Mouse (Mus musculus): ENCODE results near the gene Fasn. TPM values are rescaled to one million over a fixed set of nuclear protein-coding genes. Genes with fewer than 3 reads are reported as not detected.

Fasn gene
- polyA plus RNA-seq (2014; fragmentation: Illumina TruSeq; extraction: RNeasy Lipid Tissue Mini Kit (QIAGEN cat#74804); ENCODE audit: low read depth, low replicate concordance), result 426 TPM

GRCm38 (mm10) chr11:120823956-120824786, at the start of gene Fasn:
TSS of gene Fasn (minus strand) at chr11:120824547.

GRCm38 (mm10) chr11:120795756-120796613, 28.4 kb downstream of the Fasn start, which contains the start of gene Dus1l:
TSS of gene Dus1l (minus strand) at chr11:120796403.

GRCm38 (mm10) chr11:120784064-120784791, 40.1 kb downstream of the Fasn start, which contains the start of the genes Rfng and Gps1:
TSS of gene Rfng (minus strand) at chr11:120784207.
TSS of gene Gps1 (plus strand) at chr11:120784272.

GRCm38 (mm10) chr11:120762672-120763041, 61.7 kb downstream of the Fasn start, which contains the start of gene Hmga1b:
TSS of gene Hmga1b (plus strand) at chr11:120762794.

Other genes starting within 250 kb of the Fasn start
- 356 TPM for gene Arhgdia, start 242.9 kb downstream of the Fasn start, polyA plus RNA-seq (2014; fragmentation: Illumina TruSeq; extraction: RNeasy Lipid Tissue Mini Kit (QIAGEN cat#74804); ENCODE audit: low read depth, low replicate concordance)
- gene Alyref, start 226.2 kb downstream of the Fasn start, polyA plus RNA-seq (2014; fragmentation: Illumina TruSeq; extraction: RNeasy Lipid Tissue Mini Kit (QIAGEN cat#74804); ENCODE audit: low read depth, low replicate concordance), result 39.4 TPM
- 47.3 TPM for gene Anapc11, start 226.1 kb downstream of the Fasn start, polyA plus RNA-seq (2014; fragmentation: Illumina TruSeq; extraction: RNeasy Lipid Tissue Mini Kit (QIAGEN cat#74804); ENCODE audit: low read depth, low replicate concordance)
- gene Npb, start 216.1 kb downstream of the Fasn start, polyA plus RNA-seq (2014; fragmentation: Illumina TruSeq; extraction: RNeasy Lipid Tissue Mini Kit (QIAGEN cat#74804); ENCODE audit: low read depth, low replicate concordance), result not detected
- gene Pcyt2, start 206.6 kb downstream of the Fasn start, polyA plus RNA-seq (2014; fragmentation: Illumina TruSeq; extraction: RNeasy Lipid Tissue Mini Kit (QIAGEN cat#74804); ENCODE audit: low read depth, low replicate concordance), result 83.9 TPM
- gene Sirt7, start 199.3 kb downstream of the Fasn start, polyA plus RNA-seq (2014; fragmentation: Illumina TruSeq; extraction: RNeasy Lipid Tissue Mini Kit (QIAGEN cat#74804); ENCODE audit: low read depth, low replicate concordance), result 40.4 TPM
- gene Mafg, start 190.9 kb downstream of the Fasn start, polyA plus RNA-seq (2014; fragmentation: Illumina TruSeq; extraction: RNeasy Lipid Tissue Mini Kit (QIAGEN cat#74804); ENCODE audit: low read depth, low replicate concordance), result 66.7 TPM
- 4.0 TPM for gene Pycr1, start 180.8 kb downstream of the Fasn start, polyA plus RNA-seq (2014; fragmentation: Illumina TruSeq; extraction: RNeasy Lipid Tissue Mini Kit (QIAGEN cat#74804); ENCODE audit: low read depth, low replicate concordance)
- gene Myadml2, start 176.4 kb downstream of the Fasn start, polyA plus RNA-seq (2014; fragmentation: Illumina TruSeq; extraction: RNeasy Lipid Tissue Mini Kit (QIAGEN cat#74804); ENCODE audit: low read depth, low replicate concordance), result not detected
- gene Notum, start 163.4 kb downstream of the Fasn start, polyA plus RNA-seq (2014; fragmentation: Illumina TruSeq; extraction: RNeasy Lipid Tissue Mini Kit (QIAGEN cat#74804); ENCODE audit: low read depth, low replicate concordance), result 4.7 TPM
- gene Aspscr1, start 151.6 kb downstream of the Fasn start, polyA plus RNA-seq (2014; fragmentation: Illumina TruSeq; extraction: RNeasy Lipid Tissue Mini Kit (QIAGEN cat#74804); ENCODE audit: low read depth, low replicate concordance), result 76.1 TPM
- 91.5 TPM for gene Cenpx, start 110.8 kb downstream of the Fasn start, polyA plus RNA-seq (2014; fragmentation: Illumina TruSeq; extraction: RNeasy Lipid Tissue Mini Kit (QIAGEN cat#74804); ENCODE audit: low read depth, low replicate concordance)
- gene Lrrc45, start 110.6 kb downstream of the Fasn start, polyA plus RNA-seq (2014; fragmentation: Illumina TruSeq; extraction: RNeasy Lipid Tissue Mini Kit (QIAGEN cat#74804); ENCODE audit: low read depth, low replicate concordance), result 40.3 TPM
- 11.5 TPM for gene Rac3, start 103.1 kb downstream of the Fasn start, polyA plus RNA-seq (2014; fragmentation: Illumina TruSeq; extraction: RNeasy Lipid Tissue Mini Kit (QIAGEN cat#74804); ENCODE audit: low read depth, low replicate concordance)
- gene Dcxr, start 97.3 kb downstream of the Fasn start, polyA plus RNA-seq (2014; fragmentation: Illumina TruSeq; extraction: RNeasy Lipid Tissue Mini Kit (QIAGEN cat#74804); ENCODE audit: low read depth, low replicate concordance), result 102 TPM
- gene Cbr2, start 92.4 kb downstream of the Fasn start, polyA plus RNA-seq (2014; fragmentation: Illumina TruSeq; extraction: RNeasy Lipid Tissue Mini Kit (QIAGEN cat#74804); ENCODE audit: low read depth, low replicate concordance), result 65.7 TPM
- 114 TPM for gene Hmga1b, start 61.8 kb downstream of the Fasn start, polyA plus RNA-seq (2014; fragmentation: Illumina TruSeq; extraction: RNeasy Lipid Tissue Mini Kit (QIAGEN cat#74804); ENCODE audit: low read depth, low replicate concordance)
- gene Rfng, start 40.3 kb downstream of the Fasn start, polyA plus RNA-seq (2014; fragmentation: Illumina TruSeq; extraction: RNeasy Lipid Tissue Mini Kit (QIAGEN cat#74804); ENCODE audit: low read depth, low replicate concordance), result 25.6 TPM
- 114 TPM for gene Gps1, start 40.3 kb downstream of the Fasn start, polyA plus RNA-seq (2014; fragmentation: Illumina TruSeq; extraction: RNeasy Lipid Tissue Mini Kit (QIAGEN cat#74804); ENCODE audit: low read depth, low replicate concordance)
- gene Dus1l, start 28.1 kb downstream of the Fasn start, polyA plus RNA-seq (2014; fragmentation: Illumina TruSeq; extraction: RNeasy Lipid Tissue Mini Kit (QIAGEN cat#74804); ENCODE audit: low read depth, low replicate concordance), result 30.9 TPM
- gene Ccdc57, start 108.3 kb upstream of the Fasn start, polyA plus RNA-seq (2014; fragmentation: Illumina TruSeq; extraction: RNeasy Lipid Tissue Mini Kit (QIAGEN cat#74804); ENCODE audit: low read depth, low replicate concordance), result 12.8 TPM
- 10.3 TPM for gene Slc16a3, start 123.9 kb upstream of the Fasn start, polyA plus RNA-seq (2014; fragmentation: Illumina TruSeq; extraction: RNeasy Lipid Tissue Mini Kit (QIAGEN cat#74804); ENCODE audit: low read depth, low replicate concordance)
- gene Csnk1d, start 166.8 kb upstream of the Fasn start, polyA plus RNA-seq (2014; fragmentation: Illumina TruSeq; extraction: RNeasy Lipid Tissue Mini Kit (QIAGEN cat#74804); ENCODE audit: low read depth, low replicate concordance), result 91.1 TPM
- gene Cd7, start 214.9 kb upstream of the Fasn start, polyA plus RNA-seq (2014; fragmentation: Illumina TruSeq; extraction: RNeasy Lipid Tissue Mini Kit (QIAGEN cat#74804); ENCODE audit: low read depth, low replicate concordance), result 1.7 TPM
- gene Sectm1b, start 239.0 kb upstream of the Fasn start, polyA plus RNA-seq (2014; fragmentation: Illumina TruSeq; extraction: RNeasy Lipid Tissue Mini Kit (QIAGEN cat#74804); ENCODE audit: low read depth, low replicate concordance), result 6.3 TPM